Mouse (Mus musculus) brain, embryonic 14.5 days (tissue): ENCODE measurements around the gene Bmpr1b. TPM values are rescaled to one million over a fixed set of nuclear protein-coding genes. Genes with fewer than 3 reads are reported as not detected.

Experiments used
- DNase-seq: peaks from one replicate; pipeline ENCODE4 v3.0.0-alpha.2; 2011; ENCODE audit warnings: low read depth
- CTCF ChIP-seq: fragments of 200-500 bp; IDR thresholded peaks from 2 replicates; pipeline ENCODE4 v1.5.1; 2012; ENCODE audit warnings: inconsistent platforms, mild to moderate bottlenecking, moderate library complexity, borderline replicate concordance; ENCODE audit not compliant: insufficient read depth, insufficient read length; ENCODE audit errors: extremely low read depth
- POLR2A ChIP-seq: fragments of 200-500 bp; IDR thresholded peaks from 2 replicates; pipeline ENCODE4 v1.6.1; 2012; ENCODE audit warnings: mild to moderate bottlenecking, inconsistent platforms, borderline replicate concordance; ENCODE audit not compliant: poor library complexity, insufficient read depth, insufficient read length, severe bottlenecking; ENCODE audit errors: extremely low read depth
- polyA plus RNA-seq: library from polyadenylated mRNA; depleted of rRNA; stranded (reverse); fragments of >200 nt; gene quantifications from 2 replicates; pipeline ENCODE4 v1.2.3, GENCODE M21; 2012

The Bmpr1b gene
- polyA plus RNA-seq, 1 experiment: 2.9 TPM

DNA sequence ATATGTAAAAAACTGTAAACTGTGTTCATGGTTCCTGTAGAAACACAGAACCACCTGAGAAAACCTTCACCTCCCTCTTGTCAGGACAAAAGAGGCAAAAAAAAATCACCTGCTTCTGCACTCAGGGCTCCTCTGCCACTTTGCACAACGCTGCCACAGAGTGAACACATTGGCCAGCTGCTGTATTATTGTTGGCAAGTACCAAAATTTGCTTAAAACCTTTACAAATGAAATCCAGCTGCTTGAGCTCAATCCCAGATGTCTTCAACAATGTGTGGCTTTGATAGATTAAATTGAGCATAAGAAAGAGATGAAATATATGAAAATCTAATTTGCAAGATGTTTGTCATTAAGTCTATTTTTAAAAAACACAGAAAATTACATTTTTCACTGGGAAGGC is 245.8 kb downstream of the Bmpr1b start:
- TF ChIP-seq POLR2A: no peak
- TF ChIP-seq CTCF: no peak
- DNase-seq: peak; percentile 55

DNA sequence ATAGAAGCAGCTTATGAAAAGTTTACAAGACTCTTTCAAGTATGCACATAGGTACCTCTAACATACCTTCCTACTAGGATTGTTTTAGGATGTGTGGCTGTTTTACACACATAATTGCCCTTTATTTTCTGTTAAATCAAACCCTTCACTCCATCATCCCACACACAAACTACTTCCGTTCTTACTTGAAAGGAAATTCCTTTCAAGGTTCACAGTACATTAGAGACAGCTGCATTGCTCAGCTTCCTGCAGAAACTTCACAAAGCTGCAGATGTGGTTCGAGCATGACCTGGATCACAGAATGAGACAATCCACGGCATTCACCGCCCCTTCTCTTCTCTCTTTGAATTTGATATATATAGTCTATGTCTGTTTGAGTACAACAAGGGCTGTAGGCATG is 248.1 kb downstream of the Bmpr1b start:
- TF ChIP-seq CTCF (no peak), POLR2A (no peak)

DNA sequence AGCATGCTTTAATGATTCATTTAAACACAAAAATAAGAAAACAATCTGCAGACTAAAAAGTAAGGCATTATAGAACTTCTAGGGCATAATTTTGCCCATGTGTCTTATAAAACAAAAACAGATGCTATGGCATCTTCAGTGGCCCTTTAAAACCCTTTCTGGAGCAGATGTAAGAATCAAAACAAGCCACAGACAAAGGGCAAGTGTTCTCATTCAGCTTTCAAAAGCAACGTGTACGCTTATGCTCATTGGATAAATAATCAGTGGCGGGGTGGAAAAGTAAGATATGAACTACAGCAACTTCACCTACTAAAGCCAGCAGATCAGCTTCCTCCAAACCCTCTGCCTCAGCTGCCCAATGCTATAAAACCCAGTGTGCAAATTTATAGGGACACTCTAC is 249.6 kb downstream of the Bmpr1b start:
- TF ChIP-seq POLR2A (no peak), CTCF (no peak)
- no peak for DNase-seq

More for the DNA sequence above, 248.1 kb downstream of the Bmpr1b start:
- no peak for DNase-seq

DNA sequence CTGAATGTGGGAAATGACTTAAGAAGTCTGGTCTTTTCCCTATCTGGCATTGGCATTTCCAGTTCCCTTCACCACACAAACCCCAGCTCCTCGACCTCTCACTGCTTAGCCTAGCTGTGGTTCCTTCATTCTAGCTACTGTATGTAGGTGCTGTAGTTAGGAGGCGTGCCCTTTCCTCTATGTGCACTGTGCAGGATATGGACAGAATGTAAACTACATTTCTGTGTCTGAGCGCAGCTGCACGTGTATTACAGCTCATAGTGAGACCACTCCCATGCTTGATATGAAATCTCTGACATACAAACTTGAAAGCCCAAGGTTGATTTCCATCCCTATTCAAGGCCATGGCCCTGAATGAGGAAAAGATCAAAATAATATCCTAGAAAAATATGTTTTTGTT is 252.1 kb downstream of the Bmpr1b start:
- DNase-seq: no peak
- no peak for TF ChIP-seq POLR2A
- TF ChIP-seq CTCF: no peak

DNA sequence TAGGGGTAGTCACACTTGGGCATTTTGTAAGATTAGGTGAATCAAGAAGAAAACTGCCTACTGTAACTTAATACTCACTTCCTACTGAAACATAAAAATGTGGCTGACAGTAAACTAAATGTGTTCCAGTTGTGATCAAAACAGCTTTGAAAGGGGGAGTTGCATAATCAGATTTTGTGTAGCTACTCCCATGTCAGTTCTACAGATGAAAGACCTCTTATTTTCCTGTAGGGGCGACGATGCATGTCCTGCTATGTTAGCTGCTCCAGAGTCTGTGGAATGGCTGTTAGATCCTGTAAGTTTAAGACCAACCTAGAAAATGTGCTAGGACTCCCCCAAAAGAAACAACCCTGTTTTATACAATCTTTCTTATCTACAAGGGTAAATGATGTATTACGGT is 253.2 kb downstream of the Bmpr1b start:
- DNase-seq: no peak
- TF ChIP-seq CTCF (no peak), POLR2A (no peak)

DNA sequence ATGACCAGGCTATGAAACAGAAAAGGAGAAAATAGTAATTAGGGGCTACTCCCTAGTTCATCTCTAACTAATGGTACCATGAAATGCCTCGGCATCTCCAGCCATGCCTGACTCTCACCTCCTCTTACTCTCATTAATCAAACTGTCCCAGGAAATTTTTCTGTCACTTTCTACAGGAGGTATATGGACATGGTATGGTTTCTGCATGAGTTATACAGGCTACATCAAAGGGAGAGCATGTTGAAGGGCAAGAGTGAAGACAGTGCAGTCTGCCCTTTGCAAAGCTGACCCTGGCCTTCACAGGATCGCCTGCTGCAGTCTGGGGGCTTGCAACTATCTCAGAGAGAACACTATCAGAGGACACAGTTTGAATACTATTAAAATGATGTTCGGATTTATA is 254.6 kb downstream of the Bmpr1b start:
- no peak for TF ChIP-seq CTCF
- TF ChIP-seq POLR2A: no peak
- DNase-seq: no peak

DNA sequence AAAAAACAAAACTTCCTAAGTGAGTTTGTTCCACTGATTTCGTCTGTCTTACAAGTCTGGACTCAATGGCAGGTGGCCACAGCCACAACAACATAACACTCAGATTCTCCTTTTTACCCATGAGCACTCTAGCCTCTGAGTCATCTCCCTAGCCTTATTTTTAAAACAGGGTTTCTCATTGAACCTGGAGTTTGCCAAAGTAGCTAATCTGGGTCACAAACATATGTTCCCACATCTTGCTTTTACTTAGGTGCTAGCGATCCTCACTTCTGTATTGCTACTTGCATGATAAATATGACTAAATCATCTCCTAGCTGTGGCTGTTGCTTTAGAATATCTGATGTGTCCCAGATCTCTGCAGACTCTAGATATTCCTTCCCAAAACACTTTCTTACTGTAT is 260.1 kb downstream of the Bmpr1b start:
- DNase-seq: no peak
- no peak for TF ChIP-seq CTCF
- TF ChIP-seq POLR2A: no peak

DNA sequence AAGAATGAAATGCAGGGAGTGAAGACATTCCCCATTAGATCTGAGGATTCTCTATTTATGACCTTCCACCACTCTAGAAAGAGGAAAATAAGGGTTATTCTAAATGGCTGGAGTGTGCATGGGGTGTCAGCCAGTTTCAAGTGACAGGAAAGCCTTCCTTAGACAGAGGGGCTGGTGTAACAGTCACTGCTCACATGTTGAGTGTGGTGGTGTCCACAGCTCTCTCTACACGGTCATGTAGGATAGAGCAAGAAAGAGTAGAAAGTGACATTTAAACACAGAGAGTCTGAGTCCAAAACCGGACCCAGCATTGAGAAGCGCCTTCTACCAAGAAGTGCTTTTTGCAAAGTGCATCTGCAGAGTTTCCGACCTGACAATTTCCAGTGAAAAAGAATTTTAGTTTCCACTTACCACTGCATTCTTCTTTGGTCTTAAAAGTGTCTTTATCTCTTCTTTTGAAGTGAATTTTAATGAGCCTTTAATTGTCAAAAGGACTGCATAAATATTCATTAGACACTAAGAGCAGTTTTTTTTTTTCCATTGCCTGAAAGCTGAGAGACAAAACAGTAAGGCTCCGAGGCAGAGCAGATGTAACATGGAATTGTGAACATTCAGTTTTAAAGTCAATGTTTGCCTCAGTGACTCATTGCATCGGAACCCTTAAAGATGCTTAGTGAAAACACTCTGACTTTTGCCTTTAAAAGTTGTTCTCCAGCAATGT is 263.2 kb downstream of the Bmpr1b start:
- DNase-seq: peak; percentile 62
- TF ChIP-seq POLR2A (no peak), CTCF (no peak)

DNA sequence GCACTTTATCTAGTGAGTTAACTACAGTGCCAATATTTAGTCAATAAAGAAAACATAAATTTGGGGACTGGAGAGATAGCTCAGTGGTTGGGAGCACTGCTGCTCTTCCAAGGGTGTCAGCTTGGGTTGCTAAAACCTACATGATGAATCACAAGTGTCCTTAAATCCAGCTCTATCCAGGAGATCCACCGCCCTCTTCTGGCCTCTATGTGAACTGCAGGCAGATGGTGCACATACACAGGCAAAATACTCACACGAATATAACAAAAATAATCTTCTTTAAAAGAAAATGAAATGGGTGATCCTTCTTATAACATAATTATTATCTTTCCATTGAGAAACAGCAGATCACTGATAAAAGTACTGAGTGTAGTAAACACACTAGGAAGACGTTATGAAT is 268.9 kb downstream of the Bmpr1b start:
- TF ChIP-seq POLR2A: no peak
- no peak; the same call in 1 of the 2 replicates for TF ChIP-seq CTCF
- DNase-seq: no peak

DNA sequence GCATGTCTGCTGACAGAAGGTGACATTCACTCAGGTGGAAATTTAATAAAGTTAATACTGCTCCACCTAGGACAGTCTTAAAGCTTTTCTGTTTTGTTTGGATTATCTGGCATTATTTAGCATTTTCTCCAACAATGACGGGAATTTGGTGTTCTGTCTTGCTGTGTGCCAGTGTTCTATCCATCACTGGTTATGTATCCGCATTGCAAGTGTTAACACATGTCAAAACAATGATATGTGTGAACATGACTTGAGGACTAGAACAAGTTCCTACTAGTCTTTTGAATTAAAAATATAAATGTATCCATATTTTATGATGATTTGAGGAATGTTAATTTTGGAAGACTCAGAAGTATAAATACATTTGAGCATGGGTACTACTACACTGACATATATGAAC is 269.7 kb downstream of the Bmpr1b start:
- DNase-seq: peak; percentile 50
- TF ChIP-seq CTCF: no peak
- no peak for TF ChIP-seq POLR2A

DNA sequence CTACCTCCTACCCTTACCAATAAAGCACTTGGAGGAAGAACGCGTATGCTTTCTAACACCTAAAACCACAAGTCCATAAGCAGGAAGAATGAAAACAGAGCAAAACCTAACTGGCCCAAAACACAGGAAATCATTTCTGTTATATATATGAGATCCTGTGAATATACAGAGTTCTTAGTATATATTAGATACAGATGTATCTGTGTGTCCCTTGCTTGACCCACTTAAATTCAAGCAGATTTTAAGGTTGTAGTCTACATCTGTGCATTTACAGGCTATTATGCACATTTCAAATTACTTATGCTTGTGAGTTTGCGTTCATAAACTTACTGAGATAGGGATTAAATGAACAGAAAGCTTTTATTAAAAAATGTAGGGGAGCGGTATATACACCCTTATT is 271.5 kb downstream of the Bmpr1b start:
- no peak for DNase-seq
- TF ChIP-seq POLR2A (no peak), CTCF (no peak)

DNA sequence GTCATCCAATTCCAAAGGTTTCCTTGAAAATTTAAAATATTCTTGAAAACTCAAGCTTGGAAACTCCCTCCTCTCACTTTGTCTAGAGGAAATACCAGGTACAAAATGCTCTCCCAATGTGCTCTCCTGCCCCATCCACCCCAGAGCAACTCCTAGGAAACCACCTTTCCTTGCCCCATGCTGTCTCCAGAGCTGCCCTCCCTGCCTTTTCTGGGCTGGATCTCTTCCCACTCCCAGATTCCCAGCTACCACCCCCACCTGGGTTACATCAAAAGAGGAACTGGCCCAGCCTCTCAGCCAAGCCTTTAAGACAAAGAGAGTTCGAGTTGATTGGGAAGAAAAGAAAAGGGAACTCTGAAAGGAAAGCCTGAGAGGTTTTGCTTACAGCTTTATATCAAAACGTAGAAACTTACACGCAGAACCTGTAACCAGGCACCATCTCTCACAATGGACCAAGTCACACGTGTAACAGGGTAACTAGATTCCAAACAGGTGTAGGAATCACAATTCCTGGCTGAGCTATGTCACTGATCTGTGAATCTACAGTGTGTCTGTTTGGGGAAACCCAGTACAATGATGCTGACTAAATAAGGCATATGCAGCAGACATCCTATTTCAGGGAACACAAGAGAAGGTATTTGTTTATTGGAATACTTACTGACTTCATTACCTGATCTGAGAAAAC is 272.2 kb downstream of the Bmpr1b start:
- peak; percentile 26 for DNase-seq

DNA sequence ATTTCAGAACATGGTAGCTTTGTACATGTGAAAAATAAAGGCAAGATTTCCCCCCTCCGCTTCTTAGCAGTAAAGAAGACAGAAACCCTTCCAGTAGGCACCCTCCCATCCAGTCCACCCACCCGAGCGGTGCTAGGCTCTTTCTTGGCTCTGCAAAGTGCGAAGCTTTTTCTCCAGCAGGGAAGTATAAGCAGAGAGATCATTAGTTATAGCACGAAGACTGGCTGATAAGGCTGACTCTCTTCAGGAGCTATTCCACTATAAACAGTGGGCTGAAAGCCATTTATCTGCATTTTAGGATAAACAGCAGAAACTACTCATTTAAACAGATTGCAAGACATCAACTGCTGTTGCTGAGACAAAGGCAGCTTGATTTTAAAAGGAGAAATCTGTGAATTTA is 274.1 kb downstream of the Bmpr1b start:
- DNase-seq: peak; percentile 77
- TF ChIP-seq CTCF (no peak), POLR2A (no peak)

More for the DNA sequence above, 272.2 kb downstream of the Bmpr1b start:
- TF ChIP-seq CTCF (no peak), POLR2A (no peak)

DNA sequence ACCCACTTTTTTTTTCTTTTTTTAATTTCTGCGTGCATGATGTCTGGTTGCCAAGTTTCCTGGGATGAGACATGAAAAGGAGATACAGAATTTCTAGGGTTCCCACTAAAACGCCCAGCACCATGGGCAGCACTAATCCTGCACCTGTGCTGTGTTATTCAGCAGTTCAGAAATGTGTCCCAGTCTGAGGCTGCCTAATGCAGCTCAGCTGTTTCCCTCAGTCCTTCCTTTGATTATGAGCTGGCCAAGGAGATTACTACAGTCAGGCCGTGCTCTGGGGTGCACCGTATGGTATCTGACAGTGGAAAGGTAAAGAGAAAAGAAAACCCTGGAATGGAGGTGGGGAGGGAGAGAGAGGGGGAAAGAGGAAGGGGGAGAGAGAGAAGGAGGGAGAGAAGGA is 278.6 kb downstream of the Bmpr1b start:
- DNase-seq: no peak
- no peak for TF ChIP-seq POLR2A
- TF ChIP-seq CTCF: no peak
